Mouse (Mus musculus): ENCODE data around the gene Cradd. TPM values are rescaled to one million over a fixed set of nuclear protein-coding genes. Genes with fewer than 3 reads are reported as not detected.

Cradd gene
- 30.4 TPM for polyA plus RNA-seq (2017; shearing (Covaris generic))

DNA sequence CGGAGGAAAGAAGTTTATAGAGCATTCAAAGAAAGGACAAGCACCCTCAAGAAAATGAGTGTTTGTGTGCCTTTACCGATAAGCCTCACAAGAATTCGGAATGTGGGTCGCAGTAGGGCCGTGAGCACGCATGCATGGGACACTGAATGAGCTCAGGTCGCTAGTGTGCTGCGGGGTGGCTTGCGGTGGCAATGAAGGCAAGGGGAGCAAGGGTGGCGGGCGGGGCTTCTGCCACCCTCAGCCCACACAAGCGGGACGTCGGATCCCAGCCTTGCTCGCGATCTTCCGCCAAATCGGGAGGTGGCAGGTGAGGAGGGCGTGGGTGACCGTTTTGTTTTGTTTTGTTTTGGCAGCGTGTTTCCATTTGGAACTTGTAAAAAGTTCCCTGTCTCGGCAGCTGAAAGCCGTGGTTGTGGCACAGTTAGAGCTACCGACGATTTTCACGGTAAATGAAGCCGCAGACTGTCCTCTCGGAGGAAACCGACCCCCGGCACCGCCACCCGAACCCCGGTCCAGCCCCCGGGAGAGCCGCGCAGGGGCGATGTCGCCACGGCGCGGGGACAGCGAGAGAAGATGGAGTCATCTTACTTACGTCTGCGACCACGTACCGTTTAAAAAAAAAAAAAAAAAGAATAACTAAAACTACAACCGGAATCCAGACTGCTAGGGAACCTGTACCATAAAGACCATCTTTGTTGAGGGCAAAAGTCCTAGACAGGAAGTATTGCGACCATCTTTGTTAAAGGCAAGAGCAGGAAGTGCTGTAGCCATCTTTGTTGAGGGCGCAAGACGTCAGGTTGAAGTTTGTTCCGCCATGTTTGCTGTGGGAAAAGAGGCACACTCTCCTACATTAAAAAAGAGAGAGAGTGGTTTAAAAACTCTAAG, at the start of gene Cradd:
Gene Cradd (minus strand): TSS at position 741 of the 885 bp plus-strand sequence.

Other genes with a start within 250 kb of the Cradd start
- 98.7 TPM for gene Socs2, start 93.0 kb upstream of the Cradd start, polyA plus RNA-seq (2017; shearing (Covaris generic))
- gene Mrpl42, start 177.8 kb upstream of the Cradd start, polyA plus RNA-seq (2017; shearing (Covaris generic)), result 176 TPM
- 326 TPM for gene Ube2n, start 191.0 kb upstream of the Cradd start, polyA plus RNA-seq (2017; shearing (Covaris generic))
- 5.3 TPM for gene Nudt4, start 240.0 kb upstream of the Cradd start, polyA plus RNA-seq (2017; shearing (Covaris generic))